Mouse (Mus musculus) heart, adult 2 months (tissue): ENCODE measurements at regions not wholly inside any gene's neighbourhood (a gene's known extent, or its start where the extent isn't known, plus 50 kb on each side); places are given as distances from the start of the nearest gene placed in this dataset.

Experiments used
- CTCF ChIP-seq: fragments of 200-600 bp; IDR thresholded peaks from 2 replicates; pipeline ENCODE4 v1.8.1; 2022; ENCODE audit warnings: antibody characterized with exemption, mild to moderate bottlenecking, moderate library complexity
- EP300 ChIP-seq: fragments of 200-500 bp; IDR thresholded peaks from 2 replicates; pipeline ENCODE4 v1.6.1; 2011; ENCODE audit warnings: low read depth, low read length, control low read depth; ENCODE audit not compliant: insufficient read depth
- POLR2A ChIP-seq: fragments of 200-500 bp; IDR thresholded peaks from 2 replicates; pipeline ENCODE4 v1.6.1; 2011; ENCODE audit warnings: mild to moderate bottlenecking, low read depth, low read length, control low read depth; ENCODE audit not compliant: insufficient read depth

DNA sequence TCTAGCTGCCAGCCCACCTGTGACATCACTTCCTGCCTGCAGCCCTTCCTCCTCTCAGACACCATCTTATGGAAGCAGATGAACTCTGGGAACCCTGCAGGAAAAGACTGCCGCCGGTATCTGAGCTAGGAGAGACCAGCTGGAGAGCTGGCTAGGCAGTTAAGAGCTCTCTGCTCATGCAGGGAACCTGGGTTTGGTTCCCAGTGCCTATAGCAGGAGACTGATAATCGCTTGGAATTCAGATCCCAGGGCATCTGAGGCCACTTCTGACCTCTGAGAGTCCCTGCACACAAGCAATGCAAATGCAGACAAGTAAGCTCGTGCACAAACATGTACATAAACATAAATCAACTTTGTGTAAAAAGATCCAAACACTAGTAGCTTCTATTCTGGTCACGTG lies 242.4 kb upstream of the Id4 start:
- no peak for TF ChIP-seq CTCF
- TF ChIP-seq POLR2A = no peak
- TF ChIP-seq EP300 = no peak
